Mouse (Mus musculus): ENCODE results near the gene Usp53. TPM values are rescaled to one million over a fixed set of nuclear protein-coding genes. Genes with fewer than 3 reads are reported as not detected.
A peak's percentile ranks its signal among the peaks of the same experiment; 100 is the strongest.

Usp53 gene
- polyA plus RNA-seq, 1 experiment = 1.3 TPM

DNA sequence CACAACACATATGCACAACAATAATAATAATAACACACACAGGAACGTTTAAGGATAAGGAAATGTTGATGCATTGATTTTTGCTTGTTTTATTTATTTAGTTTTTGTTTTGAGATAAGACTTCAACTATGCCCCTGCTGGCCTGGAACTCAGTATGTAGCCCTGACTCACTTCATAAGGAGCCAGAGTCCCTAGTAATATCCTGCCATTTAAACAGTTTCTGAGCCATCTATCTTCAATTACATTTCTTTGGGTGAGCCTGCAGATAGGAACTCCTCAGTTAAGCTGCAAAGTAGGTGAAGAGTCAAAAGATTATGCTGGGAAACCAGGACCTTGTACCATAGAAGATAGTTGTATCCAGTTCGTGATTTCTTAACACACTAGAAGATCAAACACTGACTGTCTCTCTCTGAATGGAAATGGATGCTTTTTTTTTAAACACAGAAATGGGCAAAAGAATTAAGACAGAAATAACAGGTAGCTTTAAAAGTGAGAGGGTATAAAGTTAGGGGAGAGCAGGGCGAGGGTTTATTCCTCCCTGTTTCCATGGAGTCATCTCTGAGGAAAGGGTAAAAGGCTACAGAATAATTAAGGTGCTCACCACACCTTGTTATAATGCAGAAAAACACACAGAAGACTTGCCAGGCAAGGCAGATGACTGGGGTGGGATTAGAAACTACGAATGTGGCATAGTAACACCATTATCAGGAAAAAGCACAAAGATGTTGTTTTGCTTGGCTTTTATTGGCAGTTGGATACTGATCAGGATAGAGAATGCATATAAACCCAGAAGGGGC, 96.6 kb downstream of the Usp53 start:
- no peaks in the 10 kb centered on the region for H3K36me3 ChIP-seq (ENCODE audit: control insufficient read depth, insufficient read depth, low read length)
- H3K27ac ChIP-seq (ENCODE audit: insufficient read depth, low read depth, low read length) = peak overlapping the region; percentile 93
- H3K27me3 ChIP-seq (ENCODE audit: control insufficient read depth, insufficient read depth, low read length) = no peaks in the 10 kb centered on the region
- WGBS = 30% methylated on average over 4 of the region's 4 CpGs
- peaks cover 15% of the 10 kb centered on the region; the same call in 1 of the 2 replicates for H3K4me1 ChIP-seq (ENCODE audit: control insufficient read depth, insufficient read depth, insufficient read length, low read length)
- H3K4me3 ChIP-seq (ENCODE audit: low read depth, low read length) = no peak overlapping the region
- TF ChIP-seq POLR2A (IDR thresholded peaks at IDR 0.05; ENCODE audit: low read depth, low read length) (no peak), CTCF (IDR thresholded peaks at IDR 0.05; ENCODE audit: extremely low read depth, insufficient read length, insufficient replicate concordance, low read depth, low read length) (no peak)

Other genes with a start within 250 kb of the Usp53 start
- 26.2 and 215 TPM in 2 replicates for gene Fabp2, start 89.4 kb downstream of the Usp53 start, polyA plus RNA-seq (2012; rRNA removed)
- gene Gm10959, start 65.2 kb downstream of the Usp53 start, polyA plus RNA-seq (2012; rRNA removed) = not detected in 2 replicates
- gene 1810037I17Rik, start 60.3 kb downstream of the Usp53 start, polyA plus RNA-seq (2012; rRNA removed) = 13.5 and 24.4 TPM in 2 replicates
- gene Myoz2, start 50.5 kb upstream of the Usp53 start, polyA plus RNA-seq (2012; rRNA removed) = not detected in 2 replicates